Mouse (Mus musculus) G1E-ER4 (cell line): ENCODE results near the gene Igll1. TPM values are rescaled to one million over a fixed set of nuclear protein-coding genes. Genes with fewer than 3 reads are reported as not detected.

Experiments used
- GATA1 ChIP-seq: IDR thresholded peaks from one replicate; pipeline ENCODE4 v1.8.0; 2012; ENCODE audit warnings: low read length, inconsistent platforms
- polyA plus RNA-seq: library from polyadenylated mRNA; stranded (reverse); fragments of >175 nt; gene quantifications from 2 replicates; pipeline ENCODE4 v1.2.3, GENCODE M21; 2012

Gene Igll1
- polyA plus RNA-seq, result not detected in 2 replicates

- TF ChIP-seq GATA1, result no peak
These were observed at the start of gene Igll1 for GRCm38 (mm10) chr16:16863978-16864377. TSS of gene Igll1 (minus strand) at chr16:16863985.

GRCm38 (mm10) chr16:16913440-16913839 is 49.7 kb upstream of the Igll1 start:
- no peak for TF ChIP-seq GATA1

GRCm38 (mm10) chr16:16911641-16912597 is 48.1 kb upstream of the Igll1 start:
- no peak for TF ChIP-seq GATA1

- TF ChIP-seq GATA1, result no peak
These were observed 44.0 kb upstream of the Igll1 start for GRCm38 (mm10) chr16:16907799-16908198.

GRCm38 (mm10) chr16:16903188-16903587 is 39.4 kb upstream of the Igll1 start:
- no peak for TF ChIP-seq GATA1

- no peak for TF ChIP-seq GATA1
These were observed 38.5 kb upstream of the Igll1 start for GRCm38 (mm10) chr16:16902329-16902728.

- no peak for TF ChIP-seq GATA1
These were observed 33.3 kb upstream of the Igll1 start for GRCm38 (mm10) chr16:16897056-16897584.

- TF ChIP-seq GATA1, result no peak
These were observed 32.7 kb upstream of the Igll1 start, which contains the start of gene Ppm1f for GRCm38 (mm10) chr16:16896382-16897055. TSS of gene Ppm1f (plus strand) at chr16:16896469.

- no peak for TF ChIP-seq GATA1
These were observed 32.2 kb upstream of the Igll1 start for GRCm38 (mm10) chr16:16896015-16896381.

- TF ChIP-seq GATA1, result no peak
These were observed 28.6 kb upstream of the Igll1 start for GRCm38 (mm10) chr16:16892366-16892765.

- TF ChIP-seq GATA1, result no peak
These were observed 24.6 kb upstream of the Igll1 start for GRCm38 (mm10) chr16:16888341-16888740.

GRCm38 (mm10) chr16:16879025-16879424 is 15.2 kb upstream of the Igll1 start:
- no peak for TF ChIP-seq GATA1

GRCm38 (mm10) chr16:16870617-16871331 is 7.0 kb upstream of the Igll1 start, which contains the start of the genes Top3b and Vpreb1:
TSS of gene Top3b (plus strand) at chr16:16870736.
TSS of gene Vpreb1 (minus strand) at chr16:16870843.
- peak; percentile 15 for TF ChIP-seq GATA1

- TF ChIP-seq GATA1, result no peak
These were observed 6.4 kb upstream of the Igll1 start for GRCm38 (mm10) chr16:16870241-16870616.
